In the genomic region with DNA sequence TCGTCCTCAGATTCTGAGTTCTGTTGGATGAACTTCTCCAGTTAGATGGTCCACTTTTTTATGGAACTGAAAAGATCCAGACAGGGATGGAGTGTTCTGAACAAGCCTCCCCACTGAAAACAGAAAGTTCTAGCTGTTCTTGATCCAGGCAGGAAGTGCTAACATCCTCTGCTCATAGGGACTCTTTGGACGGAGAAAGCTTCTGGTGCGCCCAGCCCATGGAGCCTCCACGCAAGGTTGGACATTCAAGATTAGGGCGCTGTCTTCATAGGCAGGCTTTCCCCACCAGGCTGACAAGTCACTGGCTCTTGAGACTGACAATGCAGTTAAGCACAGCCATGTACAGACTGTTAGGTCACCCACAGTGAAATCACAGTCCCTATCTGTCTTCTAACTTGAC, we compare ENCODE assay signal across 30 mouse cellular contexts.
"Had no signal": no experiment of that assay in that cellular context is flagged by ENCODE, and none has a peak within 500 bp of the region (broad histone marks: within the 10 kb centered on the region; RNA-seq: fewer than 3 reads in every experiment).

No protein-coding gene starts in this region.

- H3K9me3 ChIP-seq: heart, embryonic 10.5 days; heart, embryonic 12.5 days; heart, embryonic 13.5 days; heart, embryonic 15.5 days; hindbrain, embryonic 10.5 days; hindbrain, embryonic 12.5 days; hindbrain, embryonic 13.5 days; hindbrain, embryonic 15.5 days; intestine, embryonic 15.5 days; kidney, embryonic 15.5 days had no signal

- H3K27ac ChIP-seq: heart, embryonic 10.5 days; heart, embryonic 13.5 days; heart, embryonic 15.5 days; hindbrain, embryonic 10.5 days; hindbrain, embryonic 12.5 days; hindbrain, embryonic 13.5 days; hindbrain, embryonic 14.5 days; hindbrain, embryonic 15.5 days; hindbrain, postnatal 0 days; intestine, embryonic 15.5 days; kidney, embryonic 15.5 days; kidney, postnatal 0 days; left cerebral cortex, adult 2 months had no signal

- H3K4me3 ChIP-seq: heart, embryonic 10.5 days; heart, embryonic 12.5 days; heart, embryonic 13.5 days; heart, embryonic 15.5 days; hindbrain, embryonic 10.5 days; hindbrain, embryonic 12.5 days; hindbrain, embryonic 13.5 days; hindbrain, embryonic 15.5 days; intestine, embryonic 15.5 days; kidney, embryonic 15.5 days; layer of hippocampus, adult 2 months; left cerebral cortex, adult 2 months had no signal

- DNase-seq: heart, postnatal 10 days; heart, postnatal 14 days; heart, postnatal 36 days; heart, postnatal 4 days; kidney, adult 11 months; kidney, adult 2 months; kidney, adult 8-10 months; kidney, adult 9 months; kidney, postnatal 10 days; kidney, postnatal 14 days; kidney, postnatal 25 days; kidney, postnatal 36 days; kidney, postnatal 4 days; layer of hippocampus, adult 9-11 months; layer of hippocampus, postnatal 36 days had no signal

- H3K36me3 ChIP-seq: heart, embryonic 10.5 days; heart, embryonic 12.5 days; heart, embryonic 13.5 days; heart, embryonic 15.5 days; hindbrain, embryonic 12.5 days; hindbrain, embryonic 15.5 days; intestine, embryonic 15.5 days; kidney, embryonic 15.5 days had no signal

- H3K27me3 ChIP-seq: heart, embryonic 12.5 days; heart, embryonic 13.5 days; heart, embryonic 15.5 days; hindbrain, embryonic 12.5 days; hindbrain, embryonic 13.5 days; hindbrain, embryonic 15.5 days; intestine, embryonic 15.5 days; kidney, embryonic 15.5 days had no signal

- H3K4me1 ChIP-seq: heart, embryonic 10.5 days; heart, embryonic 12.5 days; hindbrain, embryonic 12.5 days; hindbrain, embryonic 13.5 days; hindbrain, embryonic 15.5 days had no signal
